Mouse (Mus musculus): Measurements from ENCODE around the gene Pttg1ip. TPM values are rescaled to one million over a fixed set of nuclear protein-coding genes. Genes with fewer than 3 reads are reported as not detected.
A peak's percentile ranks its signal among the peaks of the same experiment; 100 is the strongest.

Pttg1ip gene
- polyA plus RNA-seq, 1 experiment: 96.1 TPM

DNA sequence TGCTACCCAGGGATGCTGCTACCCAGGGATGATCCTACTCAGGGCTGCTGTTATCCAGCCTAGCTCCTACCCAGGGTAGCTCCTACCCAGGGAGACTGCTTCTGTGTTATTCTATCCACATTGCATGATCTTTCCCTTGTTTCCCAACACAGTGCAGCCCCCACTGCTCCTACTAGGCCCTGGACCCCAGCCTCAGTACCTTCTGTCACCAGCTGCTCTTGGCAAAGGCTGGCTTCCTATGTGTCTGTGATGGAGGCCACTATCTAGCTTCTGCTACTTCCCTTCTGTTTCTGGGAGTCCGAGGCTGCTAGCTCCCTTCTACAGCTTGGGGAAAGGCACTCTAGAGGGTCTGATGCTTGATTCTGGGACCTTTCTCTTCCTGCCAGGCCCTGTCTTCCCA, 65.9 kb downstream of the Pttg1ip start:
- TF ChIP-seq MAX (IDR thresholded peaks at IDR 0.05) (no peak), CEBPB (IDR thresholded peaks at IDR 0.05; ENCODE audit: low read depth) (no peak), MYOG (IDR thresholded peaks at IDR 0.05; ENCODE audit: control insufficient read depth, extremely low read depth, insufficient read length) (no peak), CTCF (IDR thresholded peaks at IDR 0.05; ENCODE audit: control insufficient read depth, insufficient read depth, insufficient read length) (no peak), USF1 (IDR thresholded peaks at IDR 0.05; ENCODE audit: low read depth) (no peak), MYOD1 (IDR thresholded peaks at IDR 0.05; ENCODE audit: control insufficient read depth, insufficient read length, low read depth) (no peak), FOSL1 (IDR thresholded peaks at IDR 0.05; ENCODE audit: insufficient read depth, low read length, poor library complexity, severe bottlenecking) (no peak)
- no peaks in the 10 kb centered on the region for H3K79me2 ChIP-seq (ENCODE audit: control insufficient read depth, insufficient read depth)
- H3K79me3 ChIP-seq (ENCODE audit: low read depth): no peaks in the 10 kb centered on the region
- no peak overlapping the region for H3ac ChIP-seq (ENCODE audit: control insufficient read depth, insufficient read length, low read depth)
- no peak overlapping the region for H3K4me3 ChIP-seq (ENCODE audit: insufficient read depth, poor library complexity, severe bottlenecking)
- peaks cover 37% of the 10 kb centered on the region for H3K36me3 ChIP-seq (ENCODE audit: control insufficient read depth, insufficient read depth)
- no peaks in the 10 kb centered on the region for H3K27me3 ChIP-seq (ENCODE audit: control insufficient read depth, insufficient read depth, insufficient read length)

DNA sequence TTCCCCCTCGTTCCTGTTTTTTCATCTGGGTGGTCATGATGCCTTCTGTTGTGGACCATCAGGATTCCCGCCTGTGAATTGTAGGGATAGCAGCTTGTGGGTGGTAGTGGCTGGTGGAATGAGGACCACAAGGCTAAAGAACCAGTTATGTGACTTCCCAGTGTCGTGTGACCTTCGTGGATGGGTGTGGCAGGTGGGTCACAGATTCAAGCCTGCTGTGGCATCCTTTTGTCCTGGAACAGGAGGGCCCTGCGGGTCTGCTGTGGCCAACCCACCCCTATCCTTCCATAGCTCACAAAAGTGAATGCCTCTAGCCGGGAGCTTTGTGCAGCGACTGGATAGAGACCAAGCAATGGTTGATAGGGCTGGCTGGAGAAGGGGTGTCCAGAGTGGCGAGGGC, 66.4 kb downstream of the Pttg1ip start:
- H3K36me3 ChIP-seq (ENCODE audit: control insufficient read depth, insufficient read depth): peaks cover 32% of the 10 kb centered on the region
- no peak overlapping the region for H3ac ChIP-seq (ENCODE audit: control insufficient read depth, insufficient read length, low read depth)
- H3K79me3 ChIP-seq (ENCODE audit: low read depth): no peaks in the 10 kb centered on the region
- H3K4me3 ChIP-seq (ENCODE audit: insufficient read depth, poor library complexity, severe bottlenecking): no peak overlapping the region
- TF ChIP-seq USF1 (IDR thresholded peaks at IDR 0.05; ENCODE audit: low read depth) (no peak), MYOD1 (IDR thresholded peaks at IDR 0.05; ENCODE audit: control insufficient read depth, insufficient read length, low read depth) (no peak), FOSL1 (IDR thresholded peaks at IDR 0.05; ENCODE audit: insufficient read depth, low read length, poor library complexity, severe bottlenecking) (no peak), CTCF (IDR thresholded peaks at IDR 0.05; ENCODE audit: control insufficient read depth, insufficient read depth, insufficient read length) (no peak), MAX (IDR thresholded peaks at IDR 0.05) (no peak), CEBPB (IDR thresholded peaks at IDR 0.05; ENCODE audit: low read depth) (no peak), MYOG (IDR thresholded peaks at IDR 0.05; ENCODE audit: control insufficient read depth, extremely low read depth, insufficient read length) (no peak)
- H3K27me3 ChIP-seq (ENCODE audit: control insufficient read depth, insufficient read depth, insufficient read length): no peaks in the 10 kb centered on the region
- H3K79me2 ChIP-seq (ENCODE audit: control insufficient read depth, insufficient read depth): no peaks in the 10 kb centered on the region

Small RNA genes lying within 50 kb of the gene (microRNA-seq; reads per million reads assigned to microRNA genes)
- 11.4 reads per million, percentile 61 among the genes with 10 or more reads in this experiment for gene Mir1930 (ENCODE audit: borderline microRNAs expressed)

Other genes starting within 250 kb of the Pttg1ip start
- 3.3 TPM for gene Adarb1, start 163.4 kb upstream of the Pttg1ip start, polyA plus RNA-seq (2012; fragmentation: generic; extraction: Trizol)
- 45.2 TPM for gene Fam207a, start 65.9 kb upstream of the Pttg1ip start, polyA plus RNA-seq (2012; fragmentation: generic; extraction: Trizol)
- 0.47 TPM for gene Itgb2, start 51.5 kb upstream of the Pttg1ip start, polyA plus RNA-seq (2012; fragmentation: generic; extraction: Trizol)
- 152 TPM for gene Sumo3, start 24.4 kb downstream of the Pttg1ip start, polyA plus RNA-seq (2012; fragmentation: generic; extraction: Trizol)
- 5.1 TPM for gene Gm49325, start 24.5 kb downstream of the Pttg1ip start, polyA plus RNA-seq (2012; fragmentation: generic; extraction: Trizol)
- gene Ube2g2, start 40.6 kb downstream of the Pttg1ip start, polyA plus RNA-seq (2012; fragmentation: generic; extraction: Trizol): 85.5 TPM
- not detected for gene Tspear, start 104.8 kb downstream of the Pttg1ip start, polyA plus RNA-seq (2012; fragmentation: generic; extraction: Trizol)
- gene Gm19402, start 109.0 kb downstream of the Pttg1ip start, polyA plus RNA-seq (2012; fragmentation: generic; extraction: Trizol): not detected
- not detected for gene Gm9508, start 115.5 kb downstream of the Pttg1ip start, polyA plus RNA-seq (2012; fragmentation: generic; extraction: Trizol)
- gene Gm10272, start 124.9 kb downstream of the Pttg1ip start, polyA plus RNA-seq (2012; fragmentation: generic; extraction: Trizol): not detected
- not detected for gene Gm10024, start 129.7 kb downstream of the Pttg1ip start, polyA plus RNA-seq (2012; fragmentation: generic; extraction: Trizol)
- gene Gm10142, start 134.1 kb downstream of the Pttg1ip start, polyA plus RNA-seq (2012; fragmentation: generic; extraction: Trizol): not detected
- gene Krtap12-1, start 138.9 kb downstream of the Pttg1ip start, polyA plus RNA-seq (2012; fragmentation: generic; extraction: Trizol): not detected
- gene Gm10100, start 144.8 kb downstream of the Pttg1ip start, polyA plus RNA-seq (2012; fragmentation: generic; extraction: Trizol): not detected
- not detected for gene Gm18596, start 160.9 kb downstream of the Pttg1ip start, polyA plus RNA-seq (2012; fragmentation: generic; extraction: Trizol)
- gene Gm9736, start 169.6 kb downstream of the Pttg1ip start, polyA plus RNA-seq (2012; fragmentation: generic; extraction: Trizol): not detected
- not detected for gene Gm3233, start 178.0 kb downstream of the Pttg1ip start, polyA plus RNA-seq (2012; fragmentation: generic; extraction: Trizol)
- gene Gm3238, start 189.6 kb downstream of the Pttg1ip start, polyA plus RNA-seq (2012; fragmentation: generic; extraction: Trizol): not detected
- gene Gm7138, start 195.2 kb downstream of the Pttg1ip start, polyA plus RNA-seq (2012; fragmentation: generic; extraction: Trizol): not detected
- gene Gm3250, start 200.8 kb downstream of the Pttg1ip start, polyA plus RNA-seq (2012; fragmentation: generic; extraction: Trizol): not detected
- gene Gm7137, start 206.5 kb downstream of the Pttg1ip start, polyA plus RNA-seq (2012; fragmentation: generic; extraction: Trizol): not detected
- not detected for gene Gm9639, start 213.4 kb downstream of the Pttg1ip start, polyA plus RNA-seq (2012; fragmentation: generic; extraction: Trizol)
- not detected for gene Gm19668, start 217.4 kb downstream of the Pttg1ip start, polyA plus RNA-seq (2012; fragmentation: generic; extraction: Trizol)
- gene Gm9507, start 230.1 kb downstream of the Pttg1ip start, polyA plus RNA-seq (2012; fragmentation: generic; extraction: Trizol): not detected
- not detected for gene Gm2696, start 233.0 kb downstream of the Pttg1ip start, polyA plus RNA-seq (2012; fragmentation: generic; extraction: Trizol)
- gene Krtap10-4, start 245.4 kb downstream of the Pttg1ip start, polyA plus RNA-seq (2012; fragmentation: generic; extraction: Trizol): not detected